Mouse (Mus musculus) lung, postnatal 10 days (tissue): ENCODE results near the gene Zfp148.
"Not testable (repeated sequence)": the region's sequence is repeated elsewhere in the genome, so short reads cannot be mapped to it uniquely, and the experiment has no call there.

Source experiments
- DNase-seq: peaks from one replicate; pipeline ENCODE4 v3.0.0; 2021

Gene Zfp148

DNA sequence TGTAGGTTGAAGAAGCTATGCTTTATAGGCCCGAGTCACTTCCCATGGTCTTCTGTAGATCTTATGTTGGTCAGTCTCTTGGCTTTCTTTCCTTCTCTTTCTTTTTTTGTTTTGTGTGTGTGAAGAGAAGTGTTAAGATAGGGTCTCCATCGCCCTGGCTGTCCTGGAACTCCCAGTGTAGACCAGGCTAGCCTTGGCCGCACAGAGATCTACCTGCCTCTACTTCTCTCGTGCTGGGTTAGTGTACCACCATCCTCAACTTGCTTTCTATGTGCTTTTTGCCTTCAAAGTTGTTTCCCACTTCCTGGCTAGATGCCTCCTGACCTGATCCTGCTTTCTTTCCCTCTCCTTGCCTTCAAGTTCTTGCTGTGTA is 84.6 kb downstream of the Zfp148 start:
- DNase-seq: no peak

DNA sequence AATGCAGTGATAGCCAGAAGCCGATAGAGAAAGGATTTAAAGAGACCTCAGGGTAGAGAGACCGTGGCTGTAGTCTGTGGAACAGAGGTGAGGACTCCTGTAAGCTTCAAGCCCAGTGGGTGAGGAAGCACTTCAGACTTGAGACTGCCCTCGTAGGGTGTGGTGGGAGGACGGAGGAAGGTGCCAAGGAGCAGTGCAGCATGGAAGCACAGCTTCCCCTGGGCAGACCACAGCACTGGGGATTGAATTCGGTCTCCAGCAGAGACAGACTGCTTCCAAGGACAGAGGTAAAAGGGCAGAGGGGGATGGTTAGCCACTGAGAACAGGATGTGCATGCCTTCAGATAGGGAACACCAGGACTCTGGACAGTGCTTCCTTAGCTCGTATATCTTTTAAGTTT is 86.8 kb downstream of the Zfp148 start:
- no peak for DNase-seq

DNA sequence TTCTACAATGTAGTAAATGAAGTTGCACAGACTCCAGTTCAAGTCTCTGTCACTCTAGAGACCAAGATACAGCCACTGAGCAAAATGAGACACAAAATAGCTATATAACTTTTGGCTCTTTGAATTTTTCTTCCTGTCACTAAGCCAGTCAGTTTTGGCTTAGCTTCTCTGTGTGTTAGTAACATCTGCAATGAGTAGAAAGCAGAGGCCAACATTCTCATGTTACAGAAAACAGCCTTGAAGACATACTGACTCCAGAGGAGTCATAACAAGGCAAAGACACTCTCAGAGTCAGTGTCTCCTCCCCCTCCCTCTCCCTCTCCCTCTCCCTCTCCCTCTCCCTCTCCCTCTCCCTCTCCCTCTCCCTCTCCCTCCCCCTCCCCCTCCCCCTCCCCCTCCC is 89.3 kb downstream of the Zfp148 start:
- DNase-seq: no peak

DNA sequence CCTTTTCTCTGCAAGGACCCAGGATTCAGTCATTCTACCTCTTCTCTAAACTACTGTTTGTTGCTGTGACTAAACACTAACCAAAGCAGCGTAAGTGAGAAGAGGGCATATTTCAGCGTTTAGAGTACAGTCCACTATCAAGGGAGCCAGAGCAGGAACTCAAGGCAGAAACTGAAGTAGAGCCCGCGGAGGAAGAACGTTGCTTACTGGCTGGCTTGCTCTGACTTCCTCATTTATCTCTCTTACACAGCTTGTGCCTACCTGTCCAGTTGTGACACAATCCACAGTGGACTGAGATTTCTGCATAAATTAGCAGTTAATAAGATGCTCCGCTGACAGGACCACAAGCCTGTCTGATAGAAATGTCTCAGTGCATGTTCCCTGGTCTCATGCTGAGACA is 93.7 kb downstream of the Zfp148 start:
- no peak for DNase-seq

DNA sequence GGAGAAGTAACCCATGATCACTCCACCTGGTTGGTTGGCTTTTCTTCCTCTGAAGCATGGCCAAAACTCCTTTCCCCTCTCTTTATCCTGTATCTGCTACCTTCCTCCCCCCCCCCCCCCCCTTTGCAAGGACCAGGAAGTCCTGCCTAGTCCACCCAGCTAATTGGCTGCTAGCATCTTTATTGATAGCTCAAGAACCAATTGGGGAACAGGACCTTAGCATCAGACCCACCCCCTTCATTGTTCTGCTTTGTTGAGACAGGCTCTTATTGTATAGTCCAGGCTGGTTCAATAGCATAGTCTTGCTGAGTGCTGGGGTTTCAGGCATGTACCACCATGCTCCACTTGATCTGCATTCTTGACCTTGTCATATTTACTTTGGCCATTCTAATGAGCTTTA is 99.3 kb downstream of the Zfp148 start:
- no peak for DNase-seq

DNA sequence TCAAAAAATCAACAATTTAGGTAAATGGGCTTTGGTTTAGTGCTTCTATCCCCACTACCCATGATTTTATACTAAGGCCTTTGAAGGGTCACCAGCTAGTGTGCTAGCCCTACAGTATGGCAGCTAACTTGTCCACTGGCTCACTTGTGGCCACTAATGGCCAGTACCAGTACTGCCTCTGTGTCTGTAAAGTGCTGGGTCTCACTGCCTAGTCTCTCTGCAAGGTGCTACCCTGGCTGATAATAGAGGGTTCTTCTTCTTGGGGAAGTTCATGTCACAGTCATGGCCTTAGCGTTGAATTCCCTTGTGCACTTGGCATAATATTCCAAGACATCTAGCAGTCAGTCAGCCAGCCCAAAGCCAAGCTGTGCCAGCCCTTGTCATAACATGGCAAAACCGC is 100.5 kb downstream of the Zfp148 start:
- DNase-seq: peak; percentile 42

DNA sequence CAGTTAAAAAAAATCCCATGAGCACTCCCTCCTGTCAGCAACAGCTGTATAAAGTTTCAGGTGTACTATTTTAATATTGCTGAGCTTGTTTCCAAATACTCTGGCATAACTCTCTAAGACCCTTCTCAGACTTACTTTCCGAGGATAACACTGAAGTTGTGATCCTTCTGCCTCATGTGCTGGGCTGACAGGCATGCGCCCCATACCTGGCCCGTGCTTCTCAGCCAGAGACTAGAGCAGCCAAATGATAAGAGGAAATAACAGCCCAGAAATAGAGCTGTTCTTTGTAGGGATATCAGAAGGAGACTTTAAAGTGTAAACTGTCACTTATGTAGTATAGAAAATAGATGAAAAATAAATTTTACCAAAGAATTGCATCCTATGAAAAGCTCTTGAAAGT is 101.7 kb downstream of the Zfp148 start:
- no peak for DNase-seq

DNA sequence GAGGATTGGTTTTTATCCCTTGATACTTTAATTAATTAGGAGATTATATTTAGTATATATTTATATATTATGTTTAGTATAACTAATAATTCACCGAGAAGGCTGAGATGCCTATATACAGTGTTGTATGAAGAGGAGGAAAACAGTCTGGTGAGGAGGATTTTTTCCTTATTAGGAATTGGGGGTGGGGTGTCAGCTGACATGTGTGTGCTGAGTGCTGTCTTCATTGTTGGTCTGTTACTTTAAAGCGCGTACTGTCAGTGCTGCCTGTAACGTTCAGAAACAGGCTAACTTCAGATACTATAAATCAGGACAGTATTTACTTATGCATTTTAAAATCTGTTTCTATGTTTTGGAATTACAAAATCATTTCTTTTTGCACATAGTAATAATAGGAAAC is 107.1 kb downstream of the Zfp148 start:
- DNase-seq: no peak

DNA sequence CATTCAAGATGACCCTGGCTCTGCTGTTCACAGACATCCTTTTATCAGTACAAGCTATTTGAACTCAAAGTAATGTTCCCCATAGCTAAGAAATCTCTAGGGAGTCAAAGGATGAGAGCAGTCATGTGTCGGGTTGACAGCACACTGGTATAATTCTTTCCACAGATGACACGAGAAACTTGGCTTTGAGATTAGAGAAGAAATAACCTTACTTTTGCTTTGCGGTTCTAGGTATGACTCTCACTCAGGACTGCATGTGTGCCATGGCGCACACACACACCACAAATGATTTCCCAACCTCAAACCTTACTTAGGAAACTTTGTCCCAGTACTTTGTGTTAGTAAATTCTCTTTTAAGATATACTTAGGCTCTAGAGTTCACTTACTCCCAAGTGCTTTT is 113.7 kb downstream of the Zfp148 start:
- DNase-seq: no peak

DNA sequence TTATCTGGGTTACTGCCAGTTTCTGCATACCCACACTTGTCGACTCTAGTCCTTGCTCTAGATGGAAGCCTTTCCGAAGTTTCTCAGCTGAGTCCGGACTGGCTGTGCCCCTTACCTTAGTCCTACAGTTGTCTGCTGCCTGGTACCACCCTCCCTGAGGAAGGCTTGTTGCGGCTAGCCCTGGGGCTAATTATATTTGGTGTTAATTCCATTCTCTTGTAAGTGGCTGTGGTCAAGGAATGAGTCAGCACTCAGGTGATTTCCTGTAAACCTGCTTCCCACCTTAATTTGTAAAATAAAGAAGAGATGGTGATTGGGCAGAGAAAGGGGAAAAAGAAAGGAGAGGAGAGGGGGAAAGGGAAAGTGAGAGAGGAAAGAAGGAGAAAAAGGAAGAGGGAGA is 127.4 kb downstream of the Zfp148 start:
- DNase-seq: no peak

DNA sequence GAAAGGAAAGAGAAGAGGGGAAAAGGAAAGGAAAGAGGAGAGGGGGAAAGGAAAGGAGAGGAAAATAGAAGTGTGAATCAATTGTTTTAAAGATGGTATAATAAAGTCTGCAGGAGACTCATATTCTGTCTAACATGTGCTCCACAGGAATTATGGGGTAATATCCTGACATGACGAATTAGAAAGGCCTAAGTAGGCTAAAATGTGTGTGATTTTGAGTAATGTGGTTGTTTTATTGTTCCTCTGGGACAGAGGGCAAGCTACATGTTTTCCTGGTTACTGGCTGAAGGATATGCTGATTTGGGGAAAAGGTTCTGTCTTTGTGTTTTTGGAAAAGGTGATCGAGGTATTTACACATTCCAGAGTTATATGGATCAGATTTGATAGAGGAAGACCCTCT is 128.6 kb downstream of the Zfp148 start:
- not testable (repeated sequence) for DNase-seq

DNA sequence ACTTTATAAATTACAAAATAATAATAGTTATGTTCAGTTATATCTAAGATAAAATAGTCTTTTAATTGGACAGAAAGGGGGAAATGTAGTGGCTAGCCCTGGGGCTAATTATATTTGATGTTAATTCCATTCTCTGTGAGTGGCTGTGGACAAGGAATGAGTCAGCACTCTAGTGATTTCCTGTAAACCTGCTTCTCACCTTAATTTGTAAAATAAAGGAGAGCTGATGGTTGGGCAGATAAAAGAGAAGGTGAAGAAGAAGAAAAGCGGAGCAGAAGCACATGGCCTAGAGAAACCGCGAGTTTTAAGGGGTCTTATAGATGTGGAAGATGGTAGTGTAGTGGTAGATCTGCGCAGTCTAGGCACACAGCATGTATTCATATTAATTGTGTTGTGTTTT is 130.2 kb downstream of the Zfp148 start:
- not testable (repeated sequence) for DNase-seq

DNA sequence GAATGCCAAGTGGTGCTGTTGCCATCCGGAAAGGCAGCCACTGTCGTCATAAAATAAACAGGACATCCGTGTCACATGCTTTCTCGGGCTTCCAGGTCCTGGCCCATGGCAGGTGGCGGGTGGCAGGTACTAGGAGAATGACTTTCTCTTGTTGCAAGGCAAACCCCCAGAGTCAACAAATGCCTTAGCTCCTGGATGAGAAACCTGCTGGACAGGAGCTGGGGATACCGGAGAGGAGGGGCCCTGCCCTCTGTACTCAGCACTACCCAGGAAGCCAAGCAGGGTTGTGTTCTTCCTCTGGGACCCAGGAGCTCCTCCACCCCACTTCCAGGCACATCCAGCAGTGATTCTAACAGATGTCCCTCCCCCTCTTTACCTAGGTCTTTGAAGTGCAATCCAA is 131.9 kb downstream of the Zfp148 start:
- peak; percentile 9 for DNase-seq

DNA sequence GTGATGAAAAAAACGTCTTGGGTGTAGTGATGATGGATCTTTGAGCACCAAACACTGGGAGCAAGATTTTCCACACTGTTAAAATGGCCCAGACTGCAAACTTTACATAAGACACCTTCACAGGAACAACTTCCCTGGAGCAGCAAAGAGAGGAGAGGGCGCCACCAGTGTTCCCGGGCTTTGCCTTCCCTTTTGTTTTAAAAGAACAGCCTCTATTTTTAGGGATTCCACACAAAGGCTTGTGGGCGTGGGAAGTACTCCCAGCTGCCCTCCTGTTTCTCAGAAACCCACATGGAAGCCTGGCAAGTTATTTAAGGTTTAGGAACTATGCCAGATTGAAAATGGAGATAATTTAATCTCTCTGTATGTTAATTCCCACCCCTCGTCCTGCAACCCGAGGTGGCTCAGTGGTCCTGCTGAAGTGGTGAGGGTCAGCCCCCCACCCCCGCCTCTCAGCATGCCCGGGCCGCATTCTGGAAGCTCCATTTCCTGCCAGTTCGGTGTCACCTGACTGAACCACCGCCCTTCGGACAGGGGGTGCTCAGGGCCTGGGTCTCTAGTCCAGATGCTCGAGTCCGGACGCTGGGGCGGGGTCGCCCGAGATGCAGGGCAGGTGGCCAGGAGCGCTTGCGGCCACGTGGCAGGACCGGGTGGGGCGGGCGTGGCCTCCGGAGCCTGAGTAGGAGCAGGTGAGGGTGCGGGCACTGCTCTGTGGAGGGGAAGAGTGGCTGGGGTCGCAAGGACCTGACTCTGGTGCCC is 136.3 kb downstream of the Zfp148 start, which contains the start of gene Slc12a8:
Gene Slc12a8, plus strand, starts transcription at position 522 of the 759 bp plus-strand sequence.
- DNase-seq: peak; percentile 22

DNA sequence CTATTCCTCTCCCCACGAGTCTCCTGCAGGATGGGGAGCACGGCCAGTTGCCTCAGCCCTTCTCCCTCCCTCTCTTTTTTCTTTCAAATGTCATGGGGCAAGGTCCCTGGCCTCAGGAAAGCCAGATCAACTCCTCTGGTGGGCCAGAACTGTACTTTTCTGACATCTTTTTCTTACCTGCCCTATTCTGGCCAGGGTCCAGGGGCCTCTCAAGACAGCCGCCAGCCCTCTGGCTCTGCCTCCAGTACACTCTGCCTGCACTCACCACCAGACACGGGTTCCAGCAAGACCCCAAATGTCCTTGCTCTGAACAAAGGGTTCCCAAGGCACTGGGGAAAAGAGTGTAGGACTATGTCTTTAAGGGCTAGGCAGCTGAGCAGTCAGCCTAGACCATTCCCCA is 137.0 kb downstream of the Zfp148 start:
- no peak for DNase-seq

DNA sequence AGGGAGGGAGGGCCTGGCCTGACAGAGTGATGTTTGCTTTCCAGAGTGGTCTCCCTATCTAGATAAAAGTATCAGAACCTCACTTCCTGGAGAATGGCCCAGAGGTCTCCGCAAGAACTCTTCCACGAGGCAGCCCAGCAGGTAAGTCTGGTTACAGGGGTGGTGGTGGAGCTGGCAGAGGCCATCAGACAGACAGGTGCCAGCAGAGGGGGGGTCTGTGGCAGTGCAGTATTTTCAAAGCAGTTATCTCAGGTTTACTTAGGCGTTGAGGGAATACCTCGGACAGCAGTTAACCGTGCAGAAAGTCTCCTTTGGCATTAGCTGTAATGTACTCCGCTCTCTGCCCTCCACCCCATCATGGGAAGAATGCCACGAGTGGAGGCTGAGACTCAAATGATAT is 137.6 kb downstream of the Zfp148 start:
- no peak for DNase-seq

DNA sequence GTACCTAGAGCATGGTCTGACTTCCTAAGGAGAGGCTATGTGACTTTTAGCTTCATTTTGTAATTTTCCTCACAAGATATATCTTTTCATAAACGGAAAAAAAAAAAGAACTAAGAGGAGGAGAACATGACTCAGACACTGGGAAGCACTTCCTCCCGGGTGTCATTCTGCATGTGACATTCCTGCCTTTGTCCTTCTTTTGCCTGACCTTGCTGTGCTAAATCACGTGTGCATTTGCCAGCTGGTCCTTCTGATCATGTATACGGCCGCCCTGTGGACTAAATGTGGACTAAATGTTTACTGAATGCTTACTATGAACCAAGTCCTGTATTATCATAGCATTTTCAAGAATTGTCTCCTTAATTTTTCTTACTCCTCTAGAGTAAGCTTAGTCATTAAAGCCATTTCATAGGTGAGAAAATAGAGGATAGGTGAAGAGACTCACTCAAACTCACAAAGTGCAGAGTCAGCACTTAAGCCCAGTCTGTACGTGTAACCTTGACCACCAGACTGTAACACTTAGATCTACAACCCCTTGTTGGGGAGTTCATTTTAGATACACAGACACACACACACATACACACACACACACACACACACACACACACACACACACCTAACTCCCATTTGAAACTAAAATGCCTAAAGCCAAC is 139.4 kb downstream of the Zfp148 start:
- DNase-seq: no peak

DNA sequence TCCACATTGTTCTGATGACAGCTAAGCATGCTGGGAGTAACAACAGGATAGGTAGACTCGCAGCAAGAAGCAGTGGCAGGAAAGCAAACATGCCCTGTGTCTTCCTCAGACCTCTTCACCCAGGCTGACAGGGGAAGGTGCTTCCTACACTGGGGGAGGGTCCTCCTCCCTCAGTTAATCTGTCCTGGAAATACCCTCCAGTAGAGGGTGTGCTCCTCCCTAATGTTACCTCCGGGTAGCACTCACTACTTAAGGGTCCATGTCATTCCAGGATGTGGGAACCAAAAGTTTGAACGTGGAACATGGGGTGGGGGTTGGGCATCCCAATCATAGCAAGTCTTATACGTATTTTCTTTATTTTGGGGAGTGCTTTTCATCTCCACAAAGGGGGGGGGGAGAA is 141.9 kb downstream of the Zfp148 start:
- DNase-seq: no peak

DNA sequence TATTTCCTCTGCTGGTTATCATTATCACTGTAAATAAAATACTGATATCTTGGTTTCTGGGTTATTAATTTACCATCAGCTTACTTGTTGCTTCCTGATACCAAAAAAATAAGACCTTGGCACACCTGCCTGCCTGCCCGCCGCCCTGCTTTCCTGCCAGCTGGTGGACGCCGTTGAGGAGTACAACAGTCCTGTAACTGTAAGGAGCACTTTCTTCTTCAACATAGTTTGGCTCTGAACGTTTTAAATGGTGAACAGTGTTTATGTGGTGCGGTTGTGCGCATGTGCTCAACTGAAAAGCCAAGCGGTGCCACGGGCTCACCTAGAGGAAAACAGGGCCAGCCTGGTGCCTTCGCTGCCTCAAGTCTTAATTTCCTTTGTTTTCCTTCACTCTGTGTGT is 142.9 kb downstream of the Zfp148 start:
- no peak for DNase-seq

DNA sequence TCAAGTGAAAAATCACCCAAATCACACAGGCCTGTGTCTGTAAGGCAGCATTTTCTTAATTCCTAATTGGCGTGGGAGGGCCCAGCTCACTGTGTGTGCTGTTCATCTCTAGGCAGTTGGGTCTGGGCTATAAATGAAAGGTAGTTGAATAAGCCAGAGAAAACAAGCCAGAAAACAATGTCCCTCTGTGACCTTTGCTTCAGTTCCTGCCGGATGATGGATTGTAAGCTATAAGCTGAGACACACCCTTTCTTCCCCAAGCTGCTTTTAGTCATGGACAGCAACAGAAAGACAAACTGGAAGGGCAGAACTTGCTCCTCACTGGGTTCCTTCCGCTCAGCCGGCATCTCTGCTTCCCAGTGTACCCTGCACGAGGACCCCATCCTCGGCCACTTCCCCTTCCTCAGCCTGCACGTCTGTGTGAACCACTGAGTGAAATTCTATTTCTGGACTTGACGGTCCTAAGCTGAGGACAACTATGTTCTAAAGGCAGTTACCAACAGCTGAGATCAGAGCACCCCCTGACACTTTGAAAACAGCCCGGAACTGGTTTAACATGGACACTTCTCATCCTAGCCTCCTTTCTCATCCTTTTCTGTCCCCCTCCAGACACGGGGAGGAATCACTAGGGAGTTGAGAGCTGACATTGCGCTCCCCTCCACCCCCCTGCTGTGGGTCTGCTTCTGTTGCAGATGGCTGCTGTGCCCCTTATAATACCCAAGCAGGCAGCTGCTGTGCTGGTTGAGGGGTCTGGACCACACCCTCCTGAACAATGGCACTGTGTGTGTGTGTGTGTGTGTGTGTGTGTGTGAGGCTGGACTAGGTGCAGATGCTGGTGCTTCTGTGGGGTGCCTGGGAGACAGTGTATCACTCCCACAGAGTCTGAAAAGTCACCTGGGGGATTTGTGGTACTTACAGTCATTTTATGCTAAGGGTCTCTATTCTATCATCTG is 149.1 kb downstream of the Zfp148 start:
- DNase-seq: peak; percentile 33

DNA sequence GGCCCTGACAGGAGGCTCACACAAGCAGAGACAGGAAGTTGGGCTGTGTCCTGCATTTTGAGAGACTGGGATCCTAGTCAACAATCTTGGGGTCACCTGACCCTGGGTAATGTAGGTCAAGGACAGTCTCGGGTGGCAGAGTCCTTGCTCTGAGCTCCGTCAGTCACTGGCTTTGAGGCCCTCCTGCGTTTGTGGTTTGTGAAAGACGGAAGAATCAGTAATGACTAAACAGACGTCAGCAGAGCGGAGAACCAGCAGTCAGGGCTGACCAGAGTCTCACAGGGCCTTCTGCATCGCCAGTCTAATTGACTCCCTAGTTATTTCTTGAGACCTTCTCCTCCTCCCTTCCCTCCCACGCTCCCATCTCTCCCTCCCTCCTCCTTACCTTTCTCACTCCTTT is 150.5 kb downstream of the Zfp148 start:
- DNase-seq: no peak

DNA sequence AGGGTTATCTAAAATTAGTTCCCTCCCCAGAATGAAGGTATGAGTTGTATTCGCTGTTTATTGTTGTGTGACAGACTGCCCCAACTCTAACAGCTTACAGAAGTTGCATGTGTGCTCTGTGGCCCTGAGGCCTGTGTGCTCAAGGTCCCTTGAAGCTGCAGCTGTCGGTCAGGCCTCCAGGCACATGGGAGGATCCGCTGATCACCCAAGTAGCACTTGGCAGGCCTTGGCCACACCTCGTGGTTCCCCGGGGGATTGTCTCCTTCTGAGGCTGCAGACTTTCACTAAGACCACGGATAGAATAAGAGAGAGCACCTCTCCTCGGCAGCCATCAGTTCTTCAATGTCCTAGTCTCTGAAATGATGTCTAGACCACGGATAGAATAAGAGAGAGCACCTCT is 155.8 kb downstream of the Zfp148 start:
- DNase-seq: no peak

DNA sequence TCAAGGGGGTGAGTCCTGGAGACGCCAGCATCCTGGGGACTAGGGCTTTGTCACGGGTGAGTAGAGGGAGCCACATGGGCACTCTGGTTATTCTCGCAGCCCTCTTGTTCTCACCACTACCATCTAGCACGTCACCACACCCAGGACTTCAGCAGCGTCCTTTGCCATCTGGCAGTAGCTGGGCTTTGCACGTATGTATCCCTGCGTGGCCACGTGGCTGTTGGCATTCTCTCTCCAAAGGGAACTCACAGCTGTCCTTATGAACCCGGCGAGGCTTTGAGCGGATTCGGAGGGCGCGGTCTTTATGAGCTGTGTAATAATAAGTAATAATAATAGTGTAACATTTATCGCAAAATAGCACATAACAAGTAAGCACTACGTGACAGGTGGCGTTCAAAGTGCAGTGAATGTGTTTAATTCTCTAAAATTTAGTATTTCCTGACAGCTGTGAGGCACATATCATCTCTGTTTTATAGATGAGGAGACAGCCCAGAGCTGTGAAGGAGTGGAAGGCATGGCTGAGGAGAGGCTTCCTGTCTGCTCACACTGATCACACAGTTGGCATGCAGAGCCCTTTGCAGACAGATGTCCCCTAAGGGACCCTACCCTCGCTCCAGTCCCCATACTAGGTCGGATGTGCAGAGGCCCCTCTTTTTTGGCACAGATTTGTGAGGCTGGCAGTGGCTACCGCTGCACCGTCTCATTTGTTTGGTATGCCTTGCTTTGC is 157.0 kb downstream of the Zfp148 start:
- no peak for DNase-seq
